Mouse (Mus musculus) yolk sac, embryonic 10.5 days (tissue): ENCODE measurements at regions not wholly inside any gene's neighbourhood (a gene's known extent, or its start where the extent isn't known, plus 50 kb on each side); places are given as distances from the start of the nearest gene placed in this dataset.

Experiments
- DNase-seq: peaks from one replicate; pipeline ENCODE4 v3.0.0-alpha.2; 2017; ENCODE audit warnings: low spot score

DNA sequence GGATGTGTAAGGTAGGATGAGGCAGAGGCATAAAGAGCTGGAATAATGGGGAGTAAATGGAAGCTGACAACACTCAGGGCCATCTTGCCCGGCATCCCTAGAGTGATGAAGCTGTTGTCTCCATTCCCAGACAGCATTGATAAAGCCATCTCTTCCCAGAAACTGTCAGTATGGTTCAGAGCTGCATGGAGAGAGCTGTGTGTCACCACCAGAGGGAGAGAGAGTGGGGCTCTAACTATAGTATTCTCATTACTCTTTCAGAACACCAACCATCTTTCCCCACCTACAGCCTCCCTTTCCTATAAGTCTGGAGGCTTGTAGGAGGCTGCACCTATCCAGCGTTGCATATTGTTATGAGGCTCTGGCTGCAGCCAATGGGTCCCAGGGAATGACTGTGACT is 264.0 kb upstream of the Dusp10 start:
- no peak for DNase-seq

GRCm38 (mm10) chr1:183754500-183754899 is 258.6 kb upstream of the Dusp10 start:
- DNase-seq: no peak

GRCm38 (mm10) chr1:183756716-183757115 is 256.4 kb upstream of the Dusp10 start:
- no peak for DNase-seq

GRCm38 (mm10) chr1:183763864-183764726 is 249.0 kb upstream of the Dusp10 start:
- DNase-seq: no peak

- peak; percentile 9 for DNase-seq
Observed at GRCm38 (mm10) chr1:183772844-183773243, 240.3 kb upstream of the Dusp10 start.

DNA sequence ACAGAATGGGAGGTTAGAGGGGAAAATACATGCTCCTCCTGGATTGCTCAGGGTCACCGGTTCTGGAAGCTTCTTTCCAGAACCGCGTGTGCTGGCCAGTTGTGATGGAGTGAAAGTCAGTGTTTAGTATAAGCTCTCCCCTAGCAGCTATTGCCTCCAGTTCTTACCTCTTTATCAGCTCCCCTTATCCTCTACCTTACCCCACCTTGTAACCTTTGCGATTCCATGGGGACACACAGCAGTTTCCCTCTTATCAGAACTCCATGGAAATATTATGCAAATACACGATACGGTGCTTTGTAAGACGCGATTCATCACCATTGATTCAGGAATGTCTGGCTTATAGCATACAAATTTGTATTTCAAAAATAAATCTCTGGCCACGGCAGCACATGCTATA is 232.9 kb upstream of the Dusp10 start:
- no peak for DNase-seq

- DNase-seq: no peak
Observed at GRCm38 (mm10) chr1:183780779-183781178, 232.3 kb upstream of the Dusp10 start.

DNA sequence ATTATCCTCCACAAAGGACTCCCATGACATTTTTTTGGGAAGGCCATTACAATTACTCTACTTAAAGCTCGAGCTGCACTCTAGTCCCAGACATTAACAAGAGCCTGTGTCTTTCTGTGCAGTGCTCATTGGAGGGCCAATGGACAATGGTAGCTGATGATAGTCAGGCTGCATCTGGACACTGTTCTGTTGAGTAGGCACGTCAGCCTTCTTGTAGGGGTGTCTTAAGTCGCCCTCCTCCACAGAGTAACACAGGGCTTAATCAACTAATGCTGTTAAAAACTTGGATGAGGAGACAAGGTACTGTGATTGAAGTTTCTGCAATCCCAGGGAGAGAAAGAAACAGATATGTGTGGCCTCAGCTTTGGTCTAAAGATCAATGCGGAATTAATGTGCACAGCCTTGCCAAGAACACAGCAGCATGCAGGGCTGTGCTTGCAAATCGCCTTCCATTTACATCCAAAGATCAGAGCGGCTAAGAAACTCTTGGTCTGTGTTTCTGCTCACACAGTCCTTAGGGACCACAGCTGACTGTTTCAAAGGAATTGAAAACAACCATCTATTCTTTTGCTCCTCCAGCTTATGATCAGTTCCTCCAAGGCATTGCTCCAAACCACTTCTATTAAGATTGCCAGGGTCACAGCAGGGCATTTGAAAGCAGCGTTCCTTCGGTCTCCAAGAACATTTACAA is 229.5 kb upstream of the Dusp10 start:
- DNase-seq: no peak

DNA sequence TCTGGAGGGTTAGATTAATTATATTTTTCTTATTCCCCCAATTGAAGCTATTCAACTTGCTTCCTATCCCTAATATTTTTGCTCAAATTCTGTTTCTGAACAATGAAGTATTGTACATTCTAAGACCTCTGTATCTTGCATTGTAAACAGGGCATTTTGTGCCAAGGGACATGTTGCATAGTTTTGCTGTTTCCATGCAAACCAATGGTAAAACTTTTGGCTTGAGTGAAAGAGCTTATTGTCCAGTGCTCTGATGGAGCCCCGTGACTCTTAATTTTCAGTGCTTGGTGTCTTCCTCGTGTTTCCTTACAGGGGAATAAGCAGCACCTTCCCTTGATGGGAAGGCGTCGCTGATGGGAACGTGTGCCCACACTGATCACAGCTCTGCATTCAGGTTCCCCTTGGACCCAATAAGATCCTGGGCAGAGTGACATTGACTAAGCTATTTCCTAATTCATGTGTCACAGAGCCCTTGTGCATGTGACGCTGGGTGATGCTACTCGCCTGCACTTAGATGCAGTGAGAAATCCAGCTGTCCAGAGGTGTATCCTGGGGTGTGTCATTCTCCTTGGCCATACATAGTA is 220.8 kb upstream of the Dusp10 start:
- DNase-seq: no peak

GRCm38 (mm10) chr1:183793324-183793723 is 219.8 kb upstream of the Dusp10 start:
- DNase-seq: no peak

GRCm38 (mm10) chr1:183793913-183794445 is 219.1 kb upstream of the Dusp10 start:
- DNase-seq: peak; percentile 9

DNA sequence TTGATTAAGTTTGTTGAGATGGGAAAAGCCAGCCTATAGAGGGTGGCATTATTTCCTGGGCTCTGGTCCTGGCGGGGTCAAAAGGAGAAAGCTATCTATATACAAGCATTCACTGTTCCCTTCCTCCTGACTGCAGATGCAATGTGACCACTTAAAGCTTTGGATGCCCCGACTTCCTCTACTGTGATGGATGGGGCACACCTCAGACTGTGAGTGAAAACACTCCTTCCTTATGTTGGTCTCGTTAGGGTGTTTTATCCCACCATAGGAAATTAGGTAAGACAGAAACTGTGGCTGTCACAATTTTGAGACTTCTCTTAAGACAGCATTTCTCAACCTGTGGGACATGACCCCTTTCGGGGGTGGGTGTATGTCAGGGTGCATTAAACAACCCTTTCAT is 210.8 kb upstream of the Dusp10 start:
- DNase-seq: no peak

DNA sequence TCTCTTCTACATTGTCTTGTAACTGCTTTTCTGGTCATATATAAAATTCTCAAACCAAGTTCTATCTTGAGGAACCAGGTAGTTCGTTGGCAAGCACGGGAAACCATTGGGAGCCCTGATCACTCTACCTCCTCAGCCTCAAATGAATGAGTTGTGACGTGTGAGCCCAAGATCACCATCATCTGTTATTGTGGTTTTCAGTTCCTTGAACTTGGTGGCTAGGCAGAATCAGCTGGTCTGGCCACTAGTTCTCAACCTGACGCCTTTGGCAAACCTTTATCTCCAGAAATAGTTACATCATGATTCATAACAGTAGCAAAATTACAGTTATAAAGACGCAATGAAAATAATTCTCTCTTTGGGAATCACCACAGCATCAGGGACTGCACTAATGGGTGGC is 209.7 kb upstream of the Dusp10 start:
- DNase-seq: no peak

DNA sequence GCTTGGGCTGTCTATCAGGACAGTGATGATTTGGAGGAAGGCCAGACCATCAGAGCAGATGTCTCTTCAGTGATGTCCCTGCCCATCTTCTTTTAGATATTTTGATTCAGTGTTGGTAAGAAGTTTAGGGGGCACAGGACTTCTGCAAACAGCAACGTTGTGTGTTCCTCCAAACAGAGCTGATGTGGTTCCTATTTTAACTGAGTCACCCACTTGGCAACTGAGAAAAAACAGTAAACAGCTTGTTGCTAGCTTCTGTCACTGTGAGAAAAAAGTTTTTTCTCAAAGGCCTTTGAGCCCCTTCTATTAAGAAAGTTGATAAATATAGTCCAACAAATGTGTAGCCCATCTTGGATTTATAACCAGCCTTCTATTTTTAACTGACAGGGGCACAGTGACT is 209.3 kb upstream of the Dusp10 start:
- no peak for DNase-seq

- no peak for DNase-seq
Observed at GRCm38 (mm10) chr1:183804295-183804694, 208.8 kb upstream of the Dusp10 start.

GRCm38 (mm10) chr1:183806864-183807730 is 206.0 kb upstream of the Dusp10 start:
- no peak for DNase-seq

GRCm38 (mm10) chr1:183808168-183808567 is 204.9 kb upstream of the Dusp10 start:
- DNase-seq: no peak

- no peak for DNase-seq
Observed at GRCm38 (mm10) chr1:183820555-183820954, 192.5 kb upstream of the Dusp10 start.

DNA sequence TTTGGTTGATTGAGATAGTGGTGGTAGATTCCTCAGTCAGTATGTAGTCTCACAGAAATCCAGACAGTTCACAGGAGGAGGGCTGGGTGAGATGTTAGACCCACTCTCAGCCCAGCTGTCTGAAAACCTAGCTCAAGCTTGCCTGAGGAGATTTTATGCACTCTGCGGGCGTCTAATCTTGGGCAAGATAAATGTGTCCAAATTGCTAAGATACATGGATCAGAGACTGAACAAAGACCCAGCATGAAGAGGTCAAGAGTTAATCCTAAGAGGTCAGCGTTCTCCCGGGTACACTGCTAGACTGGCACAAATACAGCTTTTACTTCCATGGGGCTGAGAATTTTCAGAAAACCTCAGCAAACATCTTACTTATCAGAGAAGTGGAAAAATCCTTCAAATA is 186.8 kb upstream of the Dusp10 start:
- peak; percentile 9 for DNase-seq

GRCm38 (mm10) chr1:183845135-183845534 is 168.0 kb upstream of the Dusp10 start:
- DNase-seq: no peak

- DNase-seq: no peak
Observed at GRCm38 (mm10) chr1:183853956-183854613, 159.0 kb upstream of the Dusp10 start.
